Mouse (Mus musculus) heart, postnatal 0 days (tissue): ENCODE measurements around the gene Vmn1r34.
"Not testable (repeated sequence)": the region's sequence is repeated elsewhere in the genome, so short reads cannot be mapped to it uniquely, and the experiment has no call there.

Source experiments
- CTCF ChIP-seq: IDR thresholded peaks from 2 replicates; pipeline ENCODE4 v1.5.1; 2016; ENCODE audit warnings: antibody characterized with exemption, control low read depth, low read depth
- EP300 ChIP-seq: IDR thresholded peaks from 2 replicates; pipeline ENCODE4 v1.6.1; 2016; ENCODE audit warnings: antibody characterized with exemption, low read depth

DNA sequence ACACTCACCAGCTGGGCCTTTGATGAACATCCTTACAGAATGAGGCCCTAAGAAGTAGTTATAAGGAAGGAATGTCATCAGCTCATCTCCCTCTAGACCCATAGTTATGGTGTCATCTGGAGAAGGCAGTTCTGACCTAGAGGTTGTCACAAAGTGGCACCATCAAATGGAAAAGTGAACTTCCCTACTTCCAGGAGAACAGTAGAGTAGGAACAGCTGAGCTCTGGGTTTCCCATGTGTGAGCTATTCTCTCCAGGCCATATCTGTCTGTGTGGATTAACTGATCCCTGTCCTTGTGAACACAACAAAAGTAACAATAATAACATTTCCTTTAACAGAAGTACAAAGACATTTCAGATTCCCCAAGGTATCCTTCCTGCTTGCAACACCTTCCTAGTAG is 25.5 kb downstream of the Vmn1r34 start, which contains the start of gene Vmn1r33:
- not testable (repeated sequence) for TF ChIP-seq CTCF, EP300
